Mouse (Mus musculus): ENCODE measurements around the gene Wdpcp. TPM values are rescaled to one million over a fixed set of nuclear protein-coding genes. Genes with fewer than 3 reads are reported as not detected.

Gene Wdpcp
- polyA plus RNA-seq, 1 experiment from 2014 or later = 10.7 TPM

GRCm38 (mm10) chr11:21563617-21564325, 8.3 kb upstream of the Wdpcp start:
- no peak overlapping the region for H3K4me2 ChIP-seq (replicated peaks; ENCODE audit: low read depth, low read length)
- H3K4me1 ChIP-seq (ENCODE audit: control insufficient read depth, insufficient read depth, low read length) = no peaks in the 10 kb centered on the region; the same call in 1 of the 2 replicates
- H3K27me3 ChIP-seq (ENCODE audit: control insufficient read depth, insufficient read depth, low read length) = no peaks in the 10 kb centered on the region
- no peak for ATAC-seq (ENCODE audit: insufficient number of reproducible peaks, insufficient read depth, low FRiP score, low read depth)
- no peak overlapping the region for H3K9ac ChIP-seq (replicated peaks; ENCODE audit: low read depth, low read length)
- H3K9me3 ChIP-seq (ENCODE audit: control insufficient read depth, low read depth, low read length) = no peaks in the 10 kb centered on the region
- no peak overlapping the region for H3K4me3 ChIP-seq (ENCODE audit: low read depth, low read length)
- 82% methylated on average over 4 of the region's 4 CpGs for WGBS
- H3K36me3 ChIP-seq (ENCODE audit: control insufficient read depth, insufficient read depth, low read length) = peaks cover 31% of the 10 kb centered on the region
- H3K27ac ChIP-seq (ENCODE audit: low read length) = no peak overlapping the region

GRCm38 (mm10) chr11:21564681-21565405, 7.2 kb upstream of the Wdpcp start:
- no peak overlapping the region for H3K9ac ChIP-seq (replicated peaks; ENCODE audit: low read depth, low read length)
- no peak for ATAC-seq (ENCODE audit: insufficient number of reproducible peaks, insufficient read depth, low FRiP score, low read depth)
- no peak overlapping the region for H3K4me2 ChIP-seq (replicated peaks; ENCODE audit: low read depth, low read length)
- WGBS = 91% methylated on average over 9 of the region's 9 CpGs
- H3K4me3 ChIP-seq (ENCODE audit: low read depth, low read length) = no peak overlapping the region
- peaks cover 23% of the 10 kb centered on the region for H3K36me3 ChIP-seq (ENCODE audit: control insufficient read depth, insufficient read depth, low read length)
- no peaks in the 10 kb centered on the region for H3K27me3 ChIP-seq (ENCODE audit: control insufficient read depth, insufficient read depth, low read length)
- no peaks in the 10 kb centered on the region for H3K9me3 ChIP-seq (ENCODE audit: control insufficient read depth, low read depth, low read length)
- peaks cover 7% of the 10 kb centered on the region; the same call in 1 of the 2 replicates for H3K4me1 ChIP-seq (ENCODE audit: control insufficient read depth, insufficient read depth, low read length)
- no peak overlapping the region for H3K27ac ChIP-seq (ENCODE audit: low read length)

GRCm38 (mm10) chr11:21566934-21567333, 5.1 kb upstream of the Wdpcp start:
- WGBS = 96% methylated on average over 6 of the region's 6 CpGs
- ATAC-seq (ENCODE audit: insufficient number of reproducible peaks, insufficient read depth, low FRiP score, low read depth) = no peak
- H3K4me3 ChIP-seq (ENCODE audit: low read depth, low read length) = no peak overlapping the region
- no peaks in the 10 kb centered on the region for H3K9me3 ChIP-seq (ENCODE audit: control insufficient read depth, low read depth, low read length)
- H3K36me3 ChIP-seq (ENCODE audit: control insufficient read depth, insufficient read depth, low read length) = peaks cover 20% of the 10 kb centered on the region
- H3K4me1 ChIP-seq (ENCODE audit: control insufficient read depth, insufficient read depth, low read length) = peaks cover 13% of the 10 kb centered on the region; the same call in 1 of the 2 replicates
- H3K27ac ChIP-seq (ENCODE audit: low read length) = no peak overlapping the region
- no peaks in the 10 kb centered on the region for H3K27me3 ChIP-seq (ENCODE audit: control insufficient read depth, insufficient read depth, low read length)
- no peak overlapping the region for H3K9ac ChIP-seq (replicated peaks; ENCODE audit: low read depth, low read length)
- no peak overlapping the region for H3K4me2 ChIP-seq (replicated peaks; ENCODE audit: low read depth, low read length)

GRCm38 (mm10) chr11:21567733-21568132, 4.3 kb upstream of the Wdpcp start:
- no peaks in the 10 kb centered on the region for H3K9me3 ChIP-seq (ENCODE audit: control insufficient read depth, low read depth, low read length)
- H3K36me3 ChIP-seq (ENCODE audit: control insufficient read depth, insufficient read depth, low read length) = peaks cover 17% of the 10 kb centered on the region; the same call in 1 of the 2 replicates
- no peak overlapping the region for H3K27ac ChIP-seq (ENCODE audit: low read length)
- no peaks in the 10 kb centered on the region for H3K27me3 ChIP-seq (ENCODE audit: control insufficient read depth, insufficient read depth, low read length)
- WGBS = 82% methylated on average over 1 of the region's 1 CpGs
- no peak overlapping the region for H3K4me2 ChIP-seq (replicated peaks; ENCODE audit: low read depth, low read length)
- H3K4me1 ChIP-seq (ENCODE audit: control insufficient read depth, insufficient read depth, low read length) = peaks cover 13% of the 10 kb centered on the region; the same call in 1 of the 2 replicates
- no peak overlapping the region for H3K4me3 ChIP-seq (ENCODE audit: low read depth, low read length)
- no peak for ATAC-seq (ENCODE audit: insufficient number of reproducible peaks, insufficient read depth, low FRiP score, low read depth)
- H3K9ac ChIP-seq (replicated peaks; ENCODE audit: low read depth, low read length) = no peak overlapping the region

GRCm38 (mm10) chr11:21569002-21569401, 3.0 kb upstream of the Wdpcp start:
- 57% methylated on average over 5 of the region's 5 CpGs for whole genome bisulfite sequencing
- Histone ChIP-seq H3K4me3 (ENCODE audit: low read depth, low read length) (no peak overlapping the region), H3K4me2 (replicated peaks; ENCODE audit: low read depth, low read length) (no peak overlapping the region; the same call in 1 of the 2 replicates), H3K9ac (replicated peaks; ENCODE audit: low read depth, low read length) (no peak overlapping the region), H3K9me3 (ENCODE audit: control insufficient read depth, low read depth, low read length) (no peaks in the 10 kb centered on the region), H3K4me1 (ENCODE audit: control insufficient read depth, insufficient read depth, low read length) (peaks cover 13% of the 10 kb centered on the region; the same call in 1 of the 2 replicates), H3K27me3 (ENCODE audit: control insufficient read depth, insufficient read depth, low read length) (no peaks in the 10 kb centered on the region), H3K36me3 (ENCODE audit: control insufficient read depth, insufficient read depth, low read length) (peaks cover 13% of the 10 kb centered on the region; the same call in 1 of the 2 replicates), H3K27ac (ENCODE audit: low read length) (no peak overlapping the region)
- no peak for ATAC-seq (ENCODE audit: insufficient number of reproducible peaks, insufficient read depth, low FRiP score, low read depth)

- Histone ChIP-seq H3K9ac (replicated peaks; ENCODE audit: low read depth, low read length) (no peak overlapping the region), H3K9me3 (ENCODE audit: control insufficient read depth, low read depth, low read length) (no peaks in the 10 kb centered on the region), H3K4me3 (ENCODE audit: low read depth, low read length) (no peak overlapping the region), H3K36me3 (ENCODE audit: control insufficient read depth, insufficient read depth, low read length) (peaks cover 13% of the 10 kb centered on the region; the same call in 1 of the 2 replicates), H3K4me2 (replicated peaks; ENCODE audit: low read depth, low read length) (peak overlapping the region; percentile 77; the same call in 1 of the 2 replicates), H3K4me1 (ENCODE audit: control insufficient read depth, insufficient read depth, low read length) (peaks cover 13% of the 10 kb centered on the region; the same call in 1 of the 2 replicates), H3K27me3 (ENCODE audit: control insufficient read depth, insufficient read depth, low read length) (no peaks in the 10 kb centered on the region), H3K27ac (ENCODE audit: low read length) (no peak overlapping the region)
- 38% methylated on average over 3 of the region's 3 CpGs for WGBS
- no peak for ATAC-seq (ENCODE audit: insufficient number of reproducible peaks, insufficient read depth, low FRiP score, low read depth)
These were observed 2.5 kb upstream of the Wdpcp start for GRCm38 (mm10) chr11:21569456-21570108.

GRCm38 (mm10) chr11:21570109-21570474, 1.9 kb upstream of the Wdpcp start:
- no peak for ATAC-seq (ENCODE audit: insufficient number of reproducible peaks, insufficient read depth, low FRiP score, low read depth)
- H3K9me3 ChIP-seq (ENCODE audit: control insufficient read depth, low read depth, low read length) = no peaks in the 10 kb centered on the region
- H3K36me3 ChIP-seq (ENCODE audit: control insufficient read depth, insufficient read depth, low read length) = peaks cover 13% of the 10 kb centered on the region; the same call in 1 of the 2 replicates
- H3K4me3 ChIP-seq (ENCODE audit: low read depth, low read length) = no peak overlapping the region
- no peak overlapping the region for H3K9ac ChIP-seq (replicated peaks; ENCODE audit: low read depth, low read length)
- H3K4me1 ChIP-seq (ENCODE audit: control insufficient read depth, insufficient read depth, low read length) = peaks cover 13% of the 10 kb centered on the region; the same call in 1 of the 2 replicates
- H3K4me2 ChIP-seq (replicated peaks; ENCODE audit: low read depth, low read length) = peak overlapping the region; percentile 77; the same call in 1 of the 2 replicates
- no peak overlapping the region for H3K27ac ChIP-seq (ENCODE audit: low read length)
- WGBS = 72% methylated on average over 2 of the region's 2 CpGs
- H3K27me3 ChIP-seq (ENCODE audit: control insufficient read depth, insufficient read depth, low read length) = no peaks in the 10 kb centered on the region

- H3K27me3 ChIP-seq (ENCODE audit: control insufficient read depth, insufficient read depth, low read length) = no peaks in the 10 kb centered on the region
- H3K4me2 ChIP-seq (replicated peaks; ENCODE audit: low read depth, low read length) = peak overlapping the region; percentile 77
- H3K4me3 ChIP-seq (ENCODE audit: low read depth, low read length) = peak overlapping the region; percentile 85
- peaks cover 13% of the 10 kb centered on the region; the same call in 1 of the 2 replicates for H3K4me1 ChIP-seq (ENCODE audit: control insufficient read depth, insufficient read depth, low read length)
- H3K27ac ChIP-seq (ENCODE audit: low read length) = peak overlapping the region; percentile 77; the same call in 1 of the 2 replicates
- no peaks in the 10 kb centered on the region for H3K9me3 ChIP-seq (ENCODE audit: control insufficient read depth, low read depth, low read length)
- H3K36me3 ChIP-seq (ENCODE audit: control insufficient read depth, insufficient read depth, low read length) = peaks cover 5% of the 10 kb centered on the region; the same call in 1 of the 2 replicates
- WGBS = 6% methylated on average over 10 of the region's 10 CpGs
- no peak for ATAC-seq (ENCODE audit: insufficient number of reproducible peaks, insufficient read depth, low FRiP score, low read depth)
- H3K9ac ChIP-seq (replicated peaks; ENCODE audit: low read depth, low read length) = peak overlapping the region; percentile 76
These were observed 1.1 kb upstream of the Wdpcp start for GRCm38 (mm10) chr11:21570973-21571372.
